Mouse (Mus musculus): Measurements from ENCODE around the gene Adam12. TPM values are rescaled to one million over a fixed set of nuclear protein-coding genes. Genes with fewer than 3 reads are reported as not detected.

Adam12 gene
- polyA plus RNA-seq, 1 experiment from 2014 or later = 2.8 TPM

GRCm38 (mm10) chr7:134114311-134115188 is 117.4 kb downstream of the Adam12 start:
- Histone ChIP-seq H3K4me3 (replicated peaks; ENCODE audit: low read depth, low read length) (no peak overlapping the region), H3K9me3 (replicated peaks; ENCODE audit: low read length) (no peaks in the 10 kb centered on the region), H3K4me2 (ENCODE audit: low read length) (no peak overlapping the region), H3K27me3 (ENCODE audit: insufficient read depth, low read length) (no peaks in the 10 kb centered on the region), H3K4me1 (replicated peaks; ENCODE audit: insufficient read depth, low read length) (no peaks in the 10 kb centered on the region), H3K27ac (no peak overlapping the region), H3K9ac (ENCODE audit: low read depth, low read length) (no peak overlapping the region), H3K36me3 (ENCODE audit: insufficient read depth, low read length) (no peaks in the 10 kb centered on the region)
- WGBS = 73% methylated on average over 9 of the region's 9 CpGs
- no peak for ATAC-seq (replicated peaks; ENCODE audit: low FRiP score, low read depth)
- TF ChIP-seq CTCF (IDR thresholded peaks at IDR 0.05; ENCODE audit: low read depth) = no peak
- peak; percentile 19 for DNase-seq (ENCODE audit: low spot score)

GRCm38 (mm10) chr7:134113829-134114228 is 118.1 kb downstream of the Adam12 start:
- WGBS = 75% methylated on average over 6 of the region's 6 CpGs
- H3K27me3 ChIP-seq (ENCODE audit: insufficient read depth, low read length) = no peaks in the 10 kb centered on the region
- H3K4me3 ChIP-seq (replicated peaks; ENCODE audit: low read depth, low read length) = no peak overlapping the region
- DNase-seq (ENCODE audit: low spot score) (no peak), ATAC-seq (replicated peaks; ENCODE audit: low FRiP score, low read depth) (no peak)
- no peaks in the 10 kb centered on the region for H3K36me3 ChIP-seq (ENCODE audit: insufficient read depth, low read length)
- no peak for TF ChIP-seq CTCF (IDR thresholded peaks at IDR 0.05; ENCODE audit: low read depth)
- no peak overlapping the region for H3K27ac ChIP-seq
- H3K9me3 ChIP-seq (replicated peaks; ENCODE audit: low read length) = no peaks in the 10 kb centered on the region
- no peak overlapping the region for H3K4me2 ChIP-seq (ENCODE audit: low read length)
- no peaks in the 10 kb centered on the region for H3K4me1 ChIP-seq (replicated peaks; ENCODE audit: insufficient read depth, low read length)
- H3K9ac ChIP-seq (ENCODE audit: low read depth, low read length) = no peak overlapping the region

- WGBS = 61% methylated on average over 1 of the region's 1 CpGs
- DNase-seq (ENCODE audit: low spot score) = no peak
- Histone ChIP-seq H3K9me3 (replicated peaks; ENCODE audit: low read length) (no peaks in the 10 kb centered on the region), H3K4me3 (replicated peaks; ENCODE audit: low read depth, low read length) (no peak overlapping the region), H3K27me3 (ENCODE audit: insufficient read depth, low read length) (no peaks in the 10 kb centered on the region), H3K36me3 (ENCODE audit: insufficient read depth, low read length) (no peaks in the 10 kb centered on the region), H3K4me1 (replicated peaks; ENCODE audit: insufficient read depth, low read length) (no peaks in the 10 kb centered on the region), H3K4me2 (ENCODE audit: low read length) (no peak overlapping the region), H3K9ac (ENCODE audit: low read depth, low read length) (no peak overlapping the region), H3K27ac (no peak overlapping the region)
- TF ChIP-seq CTCF (IDR thresholded peaks at IDR 0.05; ENCODE audit: low read depth) = no peak
- no peak for ATAC-seq (replicated peaks; ENCODE audit: low FRiP score, low read depth)
Measured at GRCm38 (mm10) chr7:134110116-134110515, 121.8 kb downstream of the Adam12 start.

- no peak overlapping the region for H3K9ac ChIP-seq (ENCODE audit: low read depth, low read length)
Measured at GRCm38 (mm10) chr7:134107849-134108248, 124.1 kb downstream of the Adam12 start.

GRCm38 (mm10) chr7:134099010-134099409 is 132.9 kb downstream of the Adam12 start:
- no peaks in the 10 kb centered on the region for H3K36me3 ChIP-seq (ENCODE audit: insufficient read depth, low read length)
- H3K27ac ChIP-seq = no peak overlapping the region
- no peak overlapping the region for H3K4me3 ChIP-seq (replicated peaks; ENCODE audit: low read depth, low read length)
- no peak overlapping the region for H3K4me2 ChIP-seq (ENCODE audit: low read length)
- no peaks in the 10 kb centered on the region for H3K9me3 ChIP-seq (replicated peaks; ENCODE audit: low read length)
- H3K27me3 ChIP-seq (ENCODE audit: insufficient read depth, low read length) = no peaks in the 10 kb centered on the region
- H3K9ac ChIP-seq (ENCODE audit: low read depth, low read length) = peak overlapping the region; percentile 23; the same call in 1 of the 2 replicates
- no peaks in the 10 kb centered on the region for H3K4me1 ChIP-seq (replicated peaks; ENCODE audit: insufficient read depth, low read length)
- ATAC-seq (replicated peaks; ENCODE audit: low FRiP score, low read depth) (no peak), DNase-seq (ENCODE audit: low spot score) (peak; percentile 6)
- 40% methylated on average over 4 of the region's 4 CpGs for WGBS
- TF ChIP-seq CTCF (IDR thresholded peaks at IDR 0.05; ENCODE audit: low read depth) = no peak

More at GRCm38 (mm10) chr7:134107849-134108248, 124.1 kb downstream of the Adam12 start:
- Histone ChIP-seq H3K4me2 (ENCODE audit: low read length) (no peak overlapping the region), H3K36me3 (ENCODE audit: insufficient read depth, low read length) (no peaks in the 10 kb centered on the region), H3K9me3 (replicated peaks; ENCODE audit: low read length) (no peaks in the 10 kb centered on the region), H3K27me3 (ENCODE audit: insufficient read depth, low read length) (no peaks in the 10 kb centered on the region), H3K4me3 (replicated peaks; ENCODE audit: low read depth, low read length) (no peak overlapping the region), H3K27ac (no peak overlapping the region), H3K4me1 (replicated peaks; ENCODE audit: insufficient read depth, low read length) (no peaks in the 10 kb centered on the region)
- ATAC-seq (replicated peaks; ENCODE audit: low FRiP score, low read depth) (no peak), DNase-seq (ENCODE audit: low spot score) (no peak)
- WGBS = 78% methylated on average over 3 of the region's 3 CpGs
- TF ChIP-seq CTCF (IDR thresholded peaks at IDR 0.05; ENCODE audit: low read depth) = no peak

GRCm38 (mm10) chr7:134097861-134098260 is 134.1 kb downstream of the Adam12 start:
- no peaks in the 10 kb centered on the region for H3K27me3 ChIP-seq (ENCODE audit: insufficient read depth, low read length)
- no peaks in the 10 kb centered on the region for H3K9me3 ChIP-seq (replicated peaks; ENCODE audit: low read length)
- 95% methylated on average over 2 of the region's 2 CpGs for WGBS
- H3K36me3 ChIP-seq (ENCODE audit: insufficient read depth, low read length) = no peaks in the 10 kb centered on the region
- no peak for DNase-seq (ENCODE audit: low spot score)
- no peak overlapping the region for H3K27ac ChIP-seq
- H3K4me2 ChIP-seq (ENCODE audit: low read length) = no peak overlapping the region
- no peaks in the 10 kb centered on the region for H3K4me1 ChIP-seq (replicated peaks; ENCODE audit: insufficient read depth, low read length)
- no peak for ATAC-seq (replicated peaks; ENCODE audit: low FRiP score, low read depth)
- H3K4me3 ChIP-seq (replicated peaks; ENCODE audit: low read depth, low read length) = no peak overlapping the region
- TF ChIP-seq CTCF (IDR thresholded peaks at IDR 0.05; ENCODE audit: low read depth) = no peak
- H3K9ac ChIP-seq (ENCODE audit: low read depth, low read length) = no peak overlapping the region

Data from kidney, postnatal 0 days (tissue).